Mouse (Mus musculus): ENCODE results near the gene Sez6l. TPM values are rescaled to one million over a fixed set of nuclear protein-coding genes. Genes with fewer than 3 reads are reported as not detected.

The Sez6l gene
- polyA plus RNA-seq, 1 experiment from 2014 or later = 4.7 TPM

- no peak for ATAC-seq (ENCODE audit: insufficient read depth, low FRiP score, low TSS enrichment)
- no peak overlapping the region for H3K27ac ChIP-seq (ENCODE audit: low read depth, low read length)
- 71% methylated on average over 2 of the region's 2 CpGs for WGBS
Measured at GRCm38 (mm10) chr5:112607119-112607518, 30.1 kb upstream of the Sez6l start.

GRCm38 (mm10) chr5:112605371-112605770, 28.4 kb upstream of the Sez6l start:
- H3K9ac ChIP-seq (ENCODE audit: low read length) = no peak overlapping the region
- WGBS = 85% methylated on average over 14 of the region's 14 CpGs
- no peaks in the 10 kb centered on the region for H3K36me3 ChIP-seq (ENCODE audit: control insufficient read depth, insufficient read depth, low read length)
- ATAC-seq (ENCODE audit: insufficient read depth, low FRiP score, low TSS enrichment) = no peak
- no peak overlapping the region for H3K27ac ChIP-seq (ENCODE audit: low read depth, low read length)
- H3K4me2 ChIP-seq (ENCODE audit: low read depth) = no peak overlapping the region
- peaks cover 2% of the 10 kb centered on the region; the same call in 1 of the 2 replicates for H3K4me1 ChIP-seq (ENCODE audit: control insufficient read depth, insufficient read depth, low read length)
- no peaks in the 10 kb centered on the region for H3K27me3 ChIP-seq (ENCODE audit: control insufficient read depth, insufficient read depth, low read length)
- H3K4me3 ChIP-seq (ENCODE audit: low read depth, low read length) = no peak overlapping the region
- no peaks in the 10 kb centered on the region for H3K9me3 ChIP-seq (ENCODE audit: control insufficient read depth, low read length)
- DNase-seq (ENCODE audit: low spot score) = no peak

More at GRCm38 (mm10) chr5:112607119-112607518, 30.1 kb upstream of the Sez6l start:
- no peaks in the 10 kb centered on the region for H3K27me3 ChIP-seq (ENCODE audit: control insufficient read depth, insufficient read depth, low read length)
- no peaks in the 10 kb centered on the region for H3K36me3 ChIP-seq (ENCODE audit: control insufficient read depth, insufficient read depth, low read length)
- no peaks in the 10 kb centered on the region for H3K9me3 ChIP-seq (ENCODE audit: control insufficient read depth, low read length)
- no peaks in the 10 kb centered on the region for H3K4me1 ChIP-seq (ENCODE audit: control insufficient read depth, insufficient read depth, low read length)
- DNase-seq (ENCODE audit: low spot score) = no peak
- no peak overlapping the region for H3K4me2 ChIP-seq (ENCODE audit: low read depth)
- no peak overlapping the region for H3K4me3 ChIP-seq (ENCODE audit: low read depth, low read length)
- H3K9ac ChIP-seq (ENCODE audit: low read length) = no peak overlapping the region

- WGBS = 83% methylated on average over 1 of the region's 1 CpGs
- Histone ChIP-seq H3K27me3 (ENCODE audit: control insufficient read depth, insufficient read depth, low read length) (no peaks in the 10 kb centered on the region), H3K4me1 (ENCODE audit: control insufficient read depth, insufficient read depth, low read length) (peaks cover 5% of the 10 kb centered on the region; the same call in 1 of the 2 replicates), H3K9me3 (ENCODE audit: control insufficient read depth, low read length) (no peaks in the 10 kb centered on the region), H3K4me2 (ENCODE audit: low read depth) (no peak overlapping the region), H3K9ac (ENCODE audit: low read length) (no peak overlapping the region), H3K27ac (ENCODE audit: low read depth, low read length) (no peak overlapping the region), H3K4me3 (ENCODE audit: low read depth, low read length) (no peak overlapping the region), H3K36me3 (ENCODE audit: control insufficient read depth, insufficient read depth, low read length) (no peaks in the 10 kb centered on the region)
- no peak for ATAC-seq (ENCODE audit: insufficient read depth, low FRiP score, low TSS enrichment)
- no peak for DNase-seq (ENCODE audit: low spot score)
Measured at GRCm38 (mm10) chr5:112604251-112604650, 27.3 kb upstream of the Sez6l start.

- Histone ChIP-seq H3K27ac (ENCODE audit: low read depth, low read length) (no peak overlapping the region), H3K36me3 (ENCODE audit: control insufficient read depth, insufficient read depth, low read length) (no peaks in the 10 kb centered on the region), H3K4me1 (ENCODE audit: control insufficient read depth, insufficient read depth, low read length) (peaks cover 5% of the 10 kb centered on the region; the same call in 1 of the 2 replicates), H3K4me2 (ENCODE audit: low read depth) (no peak overlapping the region), H3K9me3 (ENCODE audit: control insufficient read depth, low read length) (no peaks in the 10 kb centered on the region), H3K9ac (ENCODE audit: low read length) (no peak overlapping the region), H3K27me3 (ENCODE audit: control insufficient read depth, insufficient read depth, low read length) (no peaks in the 10 kb centered on the region), H3K4me3 (ENCODE audit: low read depth, low read length) (no peak overlapping the region)
- peak; percentile 38 for DNase-seq (ENCODE audit: low spot score)
- WGBS = 28% methylated on average over 3 of the region's 3 CpGs
- ATAC-seq (ENCODE audit: insufficient read depth, low FRiP score, low TSS enrichment) = no peak
Measured at GRCm38 (mm10) chr5:112603594-112603993, 26.6 kb upstream of the Sez6l start.

- no peak for DNase-seq (ENCODE audit: low spot score)
- Histone ChIP-seq H3K4me1 (ENCODE audit: control insufficient read depth, insufficient read depth, low read length) (peaks cover 5% of the 10 kb centered on the region; the same call in 1 of the 2 replicates), H3K4me3 (ENCODE audit: low read depth, low read length) (no peak overlapping the region), H3K27me3 (ENCODE audit: control insufficient read depth, insufficient read depth, low read length) (no peaks in the 10 kb centered on the region), H3K9me3 (ENCODE audit: control insufficient read depth, low read length) (no peaks in the 10 kb centered on the region), H3K9ac (ENCODE audit: low read length) (no peak overlapping the region), H3K36me3 (ENCODE audit: control insufficient read depth, insufficient read depth, low read length) (no peaks in the 10 kb centered on the region), H3K27ac (ENCODE audit: low read depth, low read length) (no peak overlapping the region), H3K4me2 (ENCODE audit: low read depth) (no peak overlapping the region)
- no peak for ATAC-seq (ENCODE audit: insufficient read depth, low FRiP score, low TSS enrichment)
- WGBS = 49% methylated on average over 11 of the region's 11 CpGs
Measured at GRCm38 (mm10) chr5:112600309-112600939, 23.4 kb upstream of the Sez6l start.

GRCm38 (mm10) chr5:112599538-112600308, 22.7 kb upstream of the Sez6l start:
- Histone ChIP-seq H3K4me3 (ENCODE audit: low read depth, low read length) (no peak overlapping the region), H3K36me3 (ENCODE audit: control insufficient read depth, insufficient read depth, low read length) (no peaks in the 10 kb centered on the region), H3K9ac (ENCODE audit: low read length) (no peak overlapping the region), H3K4me2 (ENCODE audit: low read depth) (no peak overlapping the region), H3K27me3 (ENCODE audit: control insufficient read depth, insufficient read depth, low read length) (no peaks in the 10 kb centered on the region), H3K9me3 (ENCODE audit: control insufficient read depth, low read length) (no peaks in the 10 kb centered on the region), H3K27ac (ENCODE audit: low read depth, low read length) (no peak overlapping the region), H3K4me1 (ENCODE audit: control insufficient read depth, insufficient read depth, low read length) (peaks cover 5% of the 10 kb centered on the region; the same call in 1 of the 2 replicates)
- 85% methylated on average over 6 of the region's 6 CpGs for WGBS
- DNase-seq (ENCODE audit: low spot score) (no peak), ATAC-seq (ENCODE audit: insufficient read depth, low FRiP score, low TSS enrichment) (no peak)

GRCm38 (mm10) chr5:112597876-112598275, 20.9 kb upstream of the Sez6l start:
- no peak for ATAC-seq (ENCODE audit: insufficient read depth, low FRiP score, low TSS enrichment)
- Histone ChIP-seq H3K9me3 (ENCODE audit: control insufficient read depth, low read length) (no peaks in the 10 kb centered on the region), H3K4me1 (ENCODE audit: control insufficient read depth, insufficient read depth, low read length) (peaks cover 5% of the 10 kb centered on the region; the same call in 1 of the 2 replicates), H3K36me3 (ENCODE audit: control insufficient read depth, insufficient read depth, low read length) (no peaks in the 10 kb centered on the region), H3K27me3 (ENCODE audit: control insufficient read depth, insufficient read depth, low read length) (no peaks in the 10 kb centered on the region), H3K4me3 (ENCODE audit: low read depth, low read length) (no peak overlapping the region), H3K9ac (ENCODE audit: low read length) (no peak overlapping the region), H3K27ac (ENCODE audit: low read depth, low read length) (no peak overlapping the region), H3K4me2 (ENCODE audit: low read depth) (no peak overlapping the region)
- DNase-seq (ENCODE audit: low spot score) = no peak
- 91% methylated on average over 6 of the region's 6 CpGs for WGBS

- no peak overlapping the region for H3K27ac ChIP-seq (ENCODE audit: low read depth, low read length)
- no peak for DNase-seq (ENCODE audit: low spot score)
- H3K36me3 ChIP-seq (ENCODE audit: control insufficient read depth, insufficient read depth, low read length) = no peaks in the 10 kb centered on the region
- H3K4me1 ChIP-seq (ENCODE audit: control insufficient read depth, insufficient read depth, low read length) = peaks cover 5% of the 10 kb centered on the region; the same call in 1 of the 2 replicates
- no peak overlapping the region for H3K9ac ChIP-seq (ENCODE audit: low read length)
- no peak overlapping the region for H3K4me2 ChIP-seq (ENCODE audit: low read depth)
- no peaks in the 10 kb centered on the region for H3K27me3 ChIP-seq (ENCODE audit: control insufficient read depth, insufficient read depth, low read length)
- no peak for ATAC-seq (ENCODE audit: insufficient read depth, low FRiP score, low TSS enrichment)
- H3K4me3 ChIP-seq (ENCODE audit: low read depth, low read length) = no peak overlapping the region
- no peaks in the 10 kb centered on the region for H3K9me3 ChIP-seq (ENCODE audit: control insufficient read depth, low read length)
- 85% methylated on average over 2 of the region's 2 CpGs for WGBS
Measured at GRCm38 (mm10) chr5:112597307-112597706, 20.3 kb upstream of the Sez6l start.

- no peaks in the 10 kb centered on the region for H3K36me3 ChIP-seq (ENCODE audit: control insufficient read depth, insufficient read depth, low read length)
- DNase-seq (ENCODE audit: low spot score) = no peak
- no peaks in the 10 kb centered on the region for H3K9me3 ChIP-seq (ENCODE audit: control insufficient read depth, low read length)
- 82% methylated on average over 9 of the region's 9 CpGs for WGBS
- H3K4me2 ChIP-seq (ENCODE audit: low read depth) = no peak overlapping the region
- H3K9ac ChIP-seq (ENCODE audit: low read length) = no peak overlapping the region
- no peak overlapping the region for H3K27ac ChIP-seq (ENCODE audit: low read depth, low read length)
- H3K4me1 ChIP-seq (ENCODE audit: control insufficient read depth, insufficient read depth, low read length) = peaks cover 5% of the 10 kb centered on the region; the same call in 1 of the 2 replicates
- no peaks in the 10 kb centered on the region for H3K27me3 ChIP-seq (ENCODE audit: control insufficient read depth, insufficient read depth, low read length)
- H3K4me3 ChIP-seq (ENCODE audit: low read depth, low read length) = no peak overlapping the region
- ATAC-seq (ENCODE audit: insufficient read depth, low FRiP score, low TSS enrichment) = no peak
Measured at GRCm38 (mm10) chr5:112596729-112597128, 19.7 kb upstream of the Sez6l start.
